Mouse (Mus musculus) stomach, embryonic 14.5 days (tissue): Measurements from ENCODE around the gene Pdzrn3. TPM values are rescaled to one million over a fixed set of nuclear protein-coding genes. Genes with fewer than 3 reads are reported as not detected.

Experiments used
- ATAC-seq: fragments of 200-750 bp; cut with Nextera tagmentation; 2 replicates; pipeline ENCODE4 v1.8.0; 2017; ENCODE audit warnings: low read depth, moderate TSS enrichment; ENCODE audit not compliant: insufficient number of reproducible peaks, insufficient read depth, low FRiP score
- H3K27ac ChIP-seq: fragments of 300-500 bp; sonication (generic); 2 replicates; pipeline ENCODE4 v1.5.1; 2014; ENCODE audit warnings: mild to moderate bottlenecking, low read length, moderate library complexity, mixed read lengths
- H3K27me3 ChIP-seq: fragments of 300-500 bp; sonication (generic); 2 replicates; pipeline ENCODE4 v1.6.1; 2014; ENCODE audit warnings: low read length, control low read depth, mixed read lengths; ENCODE audit not compliant: control insufficient read depth, insufficient read depth
- H3K36me3 ChIP-seq: fragments of 300-500 bp; sonication (generic); 2 replicates; pipeline ENCODE4 v1.6.1; 2014; ENCODE audit warnings: mild to moderate bottlenecking, control low read depth, low read length, moderate library complexity, mixed read lengths; ENCODE audit not compliant: control insufficient read depth, insufficient read depth
- H3K4me1 ChIP-seq: fragments of 300-500 bp; sonication (generic); 2 replicates; pipeline ENCODE4 v1.6.1; 2014; ENCODE audit warnings: low read length, control low read depth, mixed read lengths; ENCODE audit not compliant: control insufficient read depth, insufficient read depth
- H3K4me2 ChIP-seq: fragments of 300-500 bp; sonication (generic); replicated peaks from 2 replicates; pipeline ENCODE4 v1.6.1; 2014; ENCODE audit warnings: low read depth, low read length, control low read depth
- H3K4me3 ChIP-seq: fragments of 300-500 bp; sonication (generic); 2 replicates; pipeline ENCODE4 v1.5.1; 2014; ENCODE audit warnings: low read depth, low read length, control low read depth
- H3K9ac ChIP-seq: fragments of 300-500 bp; sonication (generic); replicated peaks from 2 replicates; pipeline ENCODE4 v1.6.1; 2014; ENCODE audit warnings: low read depth, mild to moderate bottlenecking, control low read depth, low read length, moderate library complexity, mixed read lengths
- H3K9me3 ChIP-seq: fragments of 300-500 bp; sonication (generic); 2 replicates; pipeline ENCODE4 v1.6.1; 2016; ENCODE audit warnings: low read depth, low read length, control low read depth; ENCODE audit not compliant: control insufficient read depth
- WGBS: fragments of 180-500 bp; shearing (Covaris S2); extraction: QIAGEN DNeasy Blood & Tissue Kit; methylation state at CpG from one replicate; pipeline ENCODE4 v1.1.7; 2014; 5-methylcytosine and 5-hydroxymethylcytosine counted together
- polyA plus RNA-seq: library from polyadenylated mRNA; unstranded; fragments of >200 nt; fragmentation: Nextera tagmentation; extraction: Ambion mirVana; gene quantifications from 2 replicates; pipeline ENCODE4 v1.2.1, GENCODE M21; 2014

Gene Pdzrn3
- polyA plus RNA-seq, 1 experiment from 2014 or later: 18.3 TPM

GRCm38 (mm10) chr6:101103506-101103905, 274.2 kb downstream of the Pdzrn3 start:
- no peak for ATAC-seq
- Histone ChIP-seq H3K4me1 (0 out of 2 replicates have a peak, but pooled peaks cover 4% of the 10 kb centered on the region), H3K4me3 (no peak overlapping the region), H3K36me3 (no peaks in the 10 kb centered on the region), H3K9me3 (no peaks in the 10 kb centered on the region), H3K27me3 (no peaks in the 10 kb centered on the region), H3K4me2 (no peak overlapping the region), H3K9ac (no peak overlapping the region), H3K27ac (no peak overlapping the region)
- 89% methylated on average over 6 of the region's 6 CpGs for WGBS

GRCm38 (mm10) chr6:101101709-101102654, 275.7 kb downstream of the Pdzrn3 start:
- Histone ChIP-seq H3K27ac (peak overlapping the region; percentile 23; the same call in 1 of the 2 replicates), H3K9me3 (no peaks in the 10 kb centered on the region), H3K27me3 (no peaks in the 10 kb centered on the region), H3K4me1 (0 out of 2 replicates have a peak, but pooled peaks cover 4% of the 10 kb centered on the region), H3K4me2 (no peak overlapping the region), H3K36me3 (no peaks in the 10 kb centered on the region), H3K4me3 (no peak overlapping the region), H3K9ac (no peak overlapping the region)
- peak; percentile 87 for ATAC-seq
- 33% methylated on average over 14 of the region's 14 CpGs for WGBS
